Mouse (Mus musculus): ENCODE measurements at regions not wholly inside any gene's neighbourhood (a gene's known extent, or its start where the extent isn't known, plus 50 kb on each side); places are given as distances from the start of the nearest gene placed in this dataset.
A peak's percentile ranks its signal among the peaks of the same experiment; 100 is the strongest.

GRCm38 (mm10) chr4:98282275-98282674 lies 100.8 kb downstream of the Tm2d1 start:
- DNase-seq (ENCODE audit: low read depth, low spot score) = peak; percentile 71

GRCm38 (mm10) chr4:98258336-98258735 lies 124.8 kb downstream of the Tm2d1 start:
- no peak for DNase-seq (ENCODE audit: low read depth, low spot score)

GRCm38 (mm10) chr4:98257711-98258110 lies 125.4 kb downstream of the Tm2d1 start:
- no peak for DNase-seq (ENCODE audit: low read depth, low spot score)

- DNase-seq (ENCODE audit: low read depth, low spot score) = peak; percentile 40
These were observed 128.0 kb downstream of the Tm2d1 start for GRCm38 (mm10) chr4:98254856-98255853.

- peak; percentile 77 for DNase-seq (ENCODE audit: low read depth, low spot score)
These were observed 138.9 kb downstream of the Tm2d1 start for GRCm38 (mm10) chr4:98243941-98244929.

- DNase-seq (ENCODE audit: low read depth, low spot score) = peak; percentile 71
These were observed 139.6 kb downstream of the Tm2d1 start for GRCm38 (mm10) chr4:98243502-98243901.

GRCm38 (mm10) chr4:98241921-98242320 lies 141.2 kb downstream of the Tm2d1 start:
- no peak for DNase-seq (ENCODE audit: low read depth, low spot score)

GRCm38 (mm10) chr4:98240289-98240688 lies 142.8 kb downstream of the Tm2d1 start:
- DNase-seq (ENCODE audit: low read depth, low spot score) = no peak

GRCm38 (mm10) chr4:98238075-98238474 lies 145.0 kb downstream of the Tm2d1 start:
- DNase-seq (ENCODE audit: low read depth, low spot score) = no peak

- DNase-seq (ENCODE audit: low read depth, low spot score) = no peak
These were observed 145.6 kb downstream of the Tm2d1 start for GRCm38 (mm10) chr4:98237475-98237874.

GRCm38 (mm10) chr4:98236006-98236783 lies 146.9 kb downstream of the Tm2d1 start:
- DNase-seq (ENCODE audit: low read depth, low spot score) = no peak

- DNase-seq (ENCODE audit: low read depth, low spot score) = no peak
These were observed 154.9 kb downstream of the Tm2d1 start for GRCm38 (mm10) chr4:98228193-98228592.

GRCm38 (mm10) chr4:98224366-98224765 lies 158.7 kb downstream of the Tm2d1 start:
- DNase-seq (ENCODE audit: low read depth, low spot score) = no peak

GRCm38 (mm10) chr4:98223429-98223828 lies 159.7 kb downstream of the Tm2d1 start:
- no peak for DNase-seq (ENCODE audit: low read depth, low spot score)

GRCm38 (mm10) chr4:98221566-98221965 lies 161.5 kb downstream of the Tm2d1 start:
- no peak for DNase-seq (ENCODE audit: low read depth, low spot score)

GRCm38 (mm10) chr4:98215218-98215617 lies 167.9 kb downstream of the Tm2d1 start:
- DNase-seq (ENCODE audit: low read depth, low spot score) = no peak

- DNase-seq (ENCODE audit: low read depth, low spot score) = no peak
These were observed 175.7 kb downstream of the Tm2d1 start for GRCm38 (mm10) chr4:98207446-98207845.

- no peak for DNase-seq (ENCODE audit: low read depth, low spot score)
These were observed 176.7 kb downstream of the Tm2d1 start for GRCm38 (mm10) chr4:98206245-98206970.

GRCm38 (mm10) chr4:98203129-98203528 lies 180.0 kb downstream of the Tm2d1 start:
- no peak for DNase-seq (ENCODE audit: low read depth, low spot score)

GRCm38 (mm10) chr4:98202232-98202631 lies 180.9 kb downstream of the Tm2d1 start:
- no peak for DNase-seq (ENCODE audit: low read depth, low spot score)

Data from CD4-positive helper T cell, adult 2 months (primary cell).